Mouse (Mus musculus): ENCODE data around the gene Gm45623. TPM values are rescaled to one million over a fixed set of nuclear protein-coding genes. Genes with fewer than 3 reads are reported as not detected.

Gm45623 gene
- polyA plus RNA-seq, 1 experiment from 2014 or later = 0.27 TPM

Other genes starting within 250 kb of the Gm45623 start
- 1.0 and 1.3 TPM in 2 replicates for gene Fbxl21, start 231.4 kb downstream of the Gm45623 start, polyA plus RNA-seq (2016; fragmentation: Nextera tagmentation; extraction: Ambion mirVana)
- 0.22 and 0.31 TPM in 2 replicates for gene Lect2, start 205.3 kb downstream of the Gm45623 start, polyA plus RNA-seq (2016; fragmentation: Nextera tagmentation; extraction: Ambion mirVana)
- gene Tgfbi, start 144.3 kb downstream of the Gm45623 start, polyA plus RNA-seq (2016; fragmentation: Nextera tagmentation; extraction: Ambion mirVana) = 107 TPM in 2 replicates
- gene Smad5, start 50.8 kb downstream of the Gm45623 start, polyA plus RNA-seq (2016; fragmentation: Nextera tagmentation; extraction: Ambion mirVana) = 24.3 and 25.7 TPM in 2 replicates
- gene Trpc7, start 142.2 kb upstream of the Gm45623 start, polyA plus RNA-seq (2016; fragmentation: Nextera tagmentation; extraction: Ambion mirVana) = 0.08 and 0.17 TPM in 2 replicates